Mouse (Mus musculus): Measurements from ENCODE around the gene Gpc5. TPM values are rescaled to one million over a fixed set of nuclear protein-coding genes. Genes with fewer than 3 reads are reported as not detected.

The Gpc5 gene
- polyA plus RNA-seq, 1 experiment from 2014 or later, result 0.07 TPM

DNA sequence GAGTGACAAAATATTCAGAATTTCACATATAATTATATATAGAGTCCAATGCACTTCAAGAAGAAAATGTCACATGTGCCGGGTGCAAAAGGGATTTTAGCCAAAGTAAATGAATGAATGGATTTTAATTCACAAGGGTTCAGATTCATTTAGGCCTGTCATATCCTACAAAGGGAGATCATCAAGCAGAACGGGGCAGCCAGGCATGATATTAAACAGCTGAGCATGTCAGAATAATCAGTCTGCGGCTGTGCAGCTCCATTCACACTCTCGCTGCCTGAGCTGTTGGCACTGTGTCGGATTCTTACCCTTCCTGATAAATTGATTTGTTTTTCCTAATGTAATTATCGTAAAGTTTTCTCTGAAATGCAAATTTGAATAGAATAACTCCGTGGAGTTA lies 524.8 kb downstream of the Gpc5 start:
- H3K36me3 ChIP-seq (ENCODE audit: control insufficient read depth, insufficient read depth, low read length), result no peaks in the 10 kb centered on the region
- H3K4me2 ChIP-seq (replicated peaks; ENCODE audit: low read depth), result no peak overlapping the region
- H3K9me3 ChIP-seq (ENCODE audit: control insufficient read depth, low read length), result no peaks in the 10 kb centered on the region
- 50% methylated on average over 7 of the region's 7 CpGs for WGBS
- H3K9ac ChIP-seq (ENCODE audit: low read length), result no peak overlapping the region
- TF ChIP-seq CTCF (IDR thresholded peaks at IDR 0.05; ENCODE audit: low read depth), result no peak
- TF ChIP-seq EP300 (optimal IDR thresholded peaks at IDR 0.05), result no peak
- H3K4me3 ChIP-seq (ENCODE audit: low read depth, low read length), result no peak overlapping the region
- ATAC-seq (ENCODE audit: low FRiP score, low TSS enrichment) (no peak), DNase-seq (ENCODE audit: low spot score) (no peak)
- H3K4me1 ChIP-seq (replicated peaks; ENCODE audit: control insufficient read depth, insufficient read depth), result no peaks in the 10 kb centered on the region
- H3K27ac ChIP-seq (replicated peaks), result no peak overlapping the region
- no peaks in the 10 kb centered on the region for H3K27me3 ChIP-seq (ENCODE audit: control insufficient read depth, insufficient read depth, low read length)

DNA sequence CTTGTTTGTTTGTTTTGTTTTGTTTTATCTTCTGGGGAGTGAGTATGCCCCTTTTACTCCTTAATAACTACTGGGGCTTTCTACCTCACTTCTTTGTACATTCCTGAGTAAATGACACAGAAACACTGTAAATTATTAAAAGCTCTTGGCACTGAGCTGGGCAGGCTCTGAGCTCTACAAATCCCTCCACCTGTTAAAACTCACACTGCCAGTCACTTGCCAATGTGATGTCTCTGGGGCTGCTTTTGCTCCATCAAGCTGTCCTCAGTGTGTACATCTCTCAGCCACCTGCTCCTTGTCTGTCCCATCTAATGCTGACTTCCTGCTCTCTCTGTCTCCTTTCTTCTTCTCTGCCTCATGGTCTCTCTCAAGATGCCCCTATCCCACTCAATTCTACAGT lies 528.5 kb downstream of the Gpc5 start:
- Histone ChIP-seq H3K9me3 (ENCODE audit: control insufficient read depth, low read length) (no peaks in the 10 kb centered on the region), H3K27me3 (ENCODE audit: control insufficient read depth, insufficient read depth, low read length) (no peaks in the 10 kb centered on the region), H3K4me3 (ENCODE audit: low read depth, low read length) (no peak overlapping the region), H3K36me3 (ENCODE audit: control insufficient read depth, insufficient read depth, low read length) (no peaks in the 10 kb centered on the region), H3K27ac (replicated peaks) (no peak overlapping the region), H3K9ac (ENCODE audit: low read length) (no peak overlapping the region), H3K4me2 (replicated peaks; ENCODE audit: low read depth) (no peak overlapping the region), H3K4me1 (replicated peaks; ENCODE audit: control insufficient read depth, insufficient read depth) (no peaks in the 10 kb centered on the region)
- DNase-seq (ENCODE audit: low spot score) (no peak), ATAC-seq (ENCODE audit: low FRiP score, low TSS enrichment) (no peak)
- no peak for TF ChIP-seq EP300 (optimal IDR thresholded peaks at IDR 0.05)
- TF ChIP-seq CTCF (IDR thresholded peaks at IDR 0.05; ENCODE audit: low read depth), result no peak

DNA sequence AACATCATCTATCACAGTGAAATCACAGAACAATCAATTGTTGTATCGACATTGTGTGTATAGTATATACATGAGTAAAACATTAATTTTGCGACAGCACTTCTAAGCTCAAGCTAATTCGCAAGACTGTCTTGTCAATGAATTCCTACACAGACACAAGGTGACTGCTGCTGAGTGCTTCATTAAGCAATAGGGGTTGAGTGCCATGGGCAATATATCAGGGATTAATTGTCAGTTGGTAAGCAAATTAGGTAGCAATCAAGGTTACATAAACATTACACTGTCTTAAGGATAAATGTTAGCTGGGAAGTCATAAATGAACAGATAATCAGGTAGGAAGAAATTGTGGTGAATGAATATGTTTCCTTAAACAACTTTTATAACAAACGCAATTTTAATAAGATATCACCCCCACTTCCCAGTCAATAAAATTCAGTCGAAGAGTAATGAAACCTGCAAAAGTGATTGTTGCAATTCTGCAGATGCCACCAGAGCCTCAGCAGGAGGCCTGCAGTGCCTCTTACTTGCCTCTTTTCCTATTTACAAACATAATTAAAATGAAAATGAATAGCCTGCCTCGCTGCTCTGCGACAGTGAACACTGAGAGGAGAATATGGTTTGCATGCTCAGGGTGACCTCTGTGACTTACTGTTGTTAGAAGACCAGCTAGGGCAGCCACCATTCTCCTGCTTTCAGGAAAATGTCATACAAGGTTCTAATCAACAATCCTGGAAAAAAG lies 539.3 kb downstream of the Gpc5 start:
- TF ChIP-seq CTCF (IDR thresholded peaks at IDR 0.05; ENCODE audit: low read depth) (no peak), EP300 (optimal IDR thresholded peaks at IDR 0.05) (no peak)
- H3K9ac ChIP-seq (ENCODE audit: low read length), result no peak overlapping the region
- no peak overlapping the region for H3K4me3 ChIP-seq (ENCODE audit: low read depth, low read length)
- ATAC-seq (ENCODE audit: low FRiP score, low TSS enrichment), result no peak
- no peaks in the 10 kb centered on the region for H3K9me3 ChIP-seq (ENCODE audit: control insufficient read depth, low read length)
- no peaks in the 10 kb centered on the region for H3K36me3 ChIP-seq (ENCODE audit: control insufficient read depth, insufficient read depth, low read length)
- WGBS, result 74% methylated on average over 7 of the region's 7 CpGs
- no peak overlapping the region for H3K4me2 ChIP-seq (replicated peaks; ENCODE audit: low read depth)
- H3K4me1 ChIP-seq (replicated peaks; ENCODE audit: control insufficient read depth, insufficient read depth), result no peaks in the 10 kb centered on the region
- H3K27ac ChIP-seq (replicated peaks), result no peak overlapping the region
- no peak for DNase-seq (ENCODE audit: low spot score)
- H3K27me3 ChIP-seq (ENCODE audit: control insufficient read depth, insufficient read depth, low read length), result no peaks in the 10 kb centered on the region

DNA sequence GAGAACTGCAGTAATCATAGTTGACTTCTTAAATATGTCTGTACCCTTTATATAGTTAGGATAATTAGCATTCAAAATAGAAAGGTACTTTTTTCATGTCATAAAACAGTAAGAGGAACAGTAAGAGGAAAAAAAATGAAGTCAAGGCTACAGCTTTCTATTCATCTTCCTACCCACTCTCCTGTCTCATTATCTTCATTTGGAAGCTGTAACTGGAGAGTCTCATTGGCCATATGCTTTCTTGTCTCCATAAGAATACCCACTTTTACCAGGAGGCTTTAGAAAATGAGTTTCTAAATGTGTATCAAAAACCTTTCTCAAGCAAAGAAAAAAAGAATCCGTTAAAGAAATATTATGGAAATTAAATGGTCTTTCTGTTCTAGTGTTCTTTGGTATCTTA lies 541.3 kb downstream of the Gpc5 start:
- no peak overlapping the region for H3K9ac ChIP-seq (ENCODE audit: low read length)
- no peak overlapping the region for H3K4me3 ChIP-seq (ENCODE audit: low read depth, low read length)
- ATAC-seq (ENCODE audit: low FRiP score, low TSS enrichment) (no peak), DNase-seq (ENCODE audit: low spot score) (no peak)
- no peak overlapping the region for H3K27ac ChIP-seq (replicated peaks)
- no peaks in the 10 kb centered on the region for H3K27me3 ChIP-seq (ENCODE audit: control insufficient read depth, insufficient read depth, low read length)
- no peak overlapping the region for H3K4me2 ChIP-seq (replicated peaks; ENCODE audit: low read depth)
- no peaks in the 10 kb centered on the region for H3K9me3 ChIP-seq (ENCODE audit: control insufficient read depth, low read length)
- TF ChIP-seq EP300 (optimal IDR thresholded peaks at IDR 0.05) (no peak), CTCF (IDR thresholded peaks at IDR 0.05; ENCODE audit: low read depth) (no peak)
- H3K36me3 ChIP-seq (ENCODE audit: control insufficient read depth, insufficient read depth, low read length), result no peaks in the 10 kb centered on the region
- no peaks in the 10 kb centered on the region for H3K4me1 ChIP-seq (replicated peaks; ENCODE audit: control insufficient read depth, insufficient read depth)
- WGBS, result 72% methylated on average over 1 of the region's 1 CpGs

DNA sequence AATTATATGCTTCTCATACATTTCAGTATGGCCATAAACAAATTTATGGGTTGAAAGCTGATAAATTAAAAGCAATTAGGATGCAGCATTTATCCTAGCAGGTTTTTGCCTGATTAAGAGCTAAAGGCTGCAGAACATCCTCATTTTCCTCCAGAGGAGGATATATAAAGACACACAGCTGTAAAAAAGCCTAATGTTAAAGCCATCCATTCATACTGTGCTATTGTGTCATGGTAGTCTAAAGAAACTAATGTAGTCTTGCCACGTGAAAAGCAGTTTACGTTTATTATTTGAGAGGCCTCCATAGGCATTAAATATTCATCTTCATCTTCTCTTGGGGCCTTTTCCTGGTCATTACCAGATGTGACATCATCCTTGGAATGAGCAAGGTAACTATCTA lies 587.9 kb downstream of the Gpc5 start:
- Histone ChIP-seq H3K9ac (ENCODE audit: low read length) (no peak overlapping the region), H3K27me3 (ENCODE audit: control insufficient read depth, insufficient read depth, low read length) (no peaks in the 10 kb centered on the region), H3K9me3 (ENCODE audit: control insufficient read depth, low read length) (no peaks in the 10 kb centered on the region), H3K27ac (replicated peaks) (no peak overlapping the region), H3K4me1 (replicated peaks; ENCODE audit: control insufficient read depth, insufficient read depth) (no peaks in the 10 kb centered on the region), H3K4me3 (ENCODE audit: low read depth, low read length) (no peak overlapping the region), H3K4me2 (replicated peaks; ENCODE audit: low read depth) (no peak overlapping the region), H3K36me3 (ENCODE audit: control insufficient read depth, insufficient read depth, low read length) (no peaks in the 10 kb centered on the region)
- ATAC-seq (ENCODE audit: low FRiP score, low TSS enrichment) (no peak), DNase-seq (ENCODE audit: low spot score) (no peak)
- WGBS, result 79% methylated on average over 2 of the region's 2 CpGs
- TF ChIP-seq EP300 (optimal IDR thresholded peaks at IDR 0.05), result no peak
- TF ChIP-seq CTCF (IDR thresholded peaks at IDR 0.05; ENCODE audit: low read depth), result no peak

DNA sequence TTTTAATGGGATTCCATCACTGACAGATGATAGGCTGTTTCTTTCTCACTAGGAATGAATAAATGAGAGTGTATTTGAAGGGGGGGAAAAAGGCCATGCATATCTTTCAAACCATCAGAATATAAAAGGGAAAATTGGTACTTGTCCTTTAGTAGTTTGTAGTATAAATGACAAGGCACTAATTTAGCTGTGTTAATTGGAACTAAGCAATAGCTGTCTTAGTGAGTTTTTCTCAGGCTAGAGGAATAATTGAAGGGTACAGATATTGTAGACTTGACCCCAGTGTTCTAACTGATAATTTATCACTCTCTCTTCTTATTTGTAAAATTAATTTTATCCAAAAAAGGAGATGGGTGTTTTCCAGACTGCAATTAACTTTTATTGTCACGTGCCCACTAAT lies 654.0 kb downstream of the Gpc5 start:
- DNase-seq (ENCODE audit: low spot score), result no peak
- Histone ChIP-seq H3K36me3 (ENCODE audit: control insufficient read depth, insufficient read depth, low read length) (no peaks in the 10 kb centered on the region), H3K4me2 (replicated peaks; ENCODE audit: low read depth) (no peak overlapping the region), H3K27me3 (ENCODE audit: control insufficient read depth, insufficient read depth, low read length) (no peaks in the 10 kb centered on the region), H3K9ac (ENCODE audit: low read length) (no peak overlapping the region), H3K4me3 (ENCODE audit: low read depth, low read length) (no peak overlapping the region), H3K4me1 (replicated peaks; ENCODE audit: control insufficient read depth, insufficient read depth) (no peaks in the 10 kb centered on the region), H3K27ac (replicated peaks) (no peak overlapping the region), H3K9me3 (ENCODE audit: control insufficient read depth, low read length) (no peaks in the 10 kb centered on the region)
- ATAC-seq (ENCODE audit: low FRiP score, low TSS enrichment), result no peak
- WGBS, result 75% methylated on average over 1 of the region's 1 CpGs
- TF ChIP-seq CTCF (IDR thresholded peaks at IDR 0.05; ENCODE audit: low read depth), result no peak
- TF ChIP-seq EP300 (optimal IDR thresholded peaks at IDR 0.05), result no peak
